Mouse (Mus musculus) forebrain, embryonic 16.5 days (tissue): ENCODE measurements around the gene Thada. TPM values are rescaled to one million over a fixed set of nuclear protein-coding genes. Genes with fewer than 3 reads are reported as not detected.

Source experiments
- ATAC-seq: fragments of 200-750 bp; cut with Nextera tagmentation; 2 replicates; pipeline ENCODE4 v1.8.0; 2017; ENCODE audit warnings: mild to moderate bottlenecking, moderate library complexity
- H3K27ac ChIP-seq: fragments of 300-500 bp; sonication (generic); 2 replicates; pipeline ENCODE4 v1.5.1; 2014; ENCODE audit warnings: low read length, control low read depth
- H3K27me3 ChIP-seq: fragments of 300-500 bp; sonication (generic); replicated peaks from 2 replicates; pipeline ENCODE4 v1.6.1; 2014; ENCODE audit warnings: low read length; ENCODE audit not compliant: control insufficient read depth, insufficient read depth
- H3K36me3 ChIP-seq: fragments of 300-500 bp; sonication (generic); 2 replicates; pipeline ENCODE4 v1.6.1; 2014; ENCODE audit not compliant: control insufficient read depth, insufficient read depth
- H3K4me1 ChIP-seq: fragments of 300-500 bp; sonication (generic); replicated peaks from 2 replicates; pipeline ENCODE4 v1.6.1; 2014; ENCODE audit warnings: low read length; ENCODE audit not compliant: control insufficient read depth, insufficient read depth
- H3K4me2 ChIP-seq: fragments of 300-500 bp; sonication (generic); 2 replicates; pipeline ENCODE4 v1.6.1; 2014; ENCODE audit warnings: mild to moderate bottlenecking, low read length, control low read depth
- H3K4me3 ChIP-seq: fragments of 300-500 bp; sonication (generic); replicated peaks from 2 replicates; pipeline ENCODE4 v1.5.1; 2014; ENCODE audit warnings: mild to moderate bottlenecking, low read length, control low read depth
- H3K9ac ChIP-seq: fragments of 300-500 bp; sonication (generic); replicated peaks from 2 replicates; pipeline ENCODE4 v1.6.1; 2014; ENCODE audit warnings: low read depth, low read length, control low read depth
- H3K9me3 ChIP-seq: fragments of 300-500 bp; sonication (generic); 2 replicates; pipeline ENCODE4 v1.6.1; 2016; ENCODE audit warnings: low read length; ENCODE audit not compliant: control insufficient read depth
- WGBS: fragments of 180-500 bp; shearing (Covaris S2); extraction: QIAGEN DNeasy Blood & Tissue Kit; methylation state at CpG from one replicate; pipeline ENCODE4 v1.1.7; 2014; 5-methylcytosine and 5-hydroxymethylcytosine counted together
- polyA plus RNA-seq: library from polyadenylated mRNA; unstranded; fragments of >200 nt; fragmentation: Nextera tagmentation; extraction: Ambion mirVana; gene quantifications from 2 replicates; pipeline ENCODE4 v1.2.1, GENCODE M21; 2015

Thada gene
- polyA plus RNA-seq, 1 experiment from 2014 or later: 6.6 TPM

- H3K9ac ChIP-seq: no peak overlapping the region
- H3K9me3 ChIP-seq: no peaks in the 10 kb centered on the region
- H3K27me3 ChIP-seq: no peaks in the 10 kb centered on the region
- no peak overlapping the region for H3K4me3 ChIP-seq
- 0 out of 2 replicates have a peak, but pooled peaks cover 2% of the 10 kb centered on the region for H3K4me1 ChIP-seq
- H3K27ac ChIP-seq: no peak overlapping the region
- no peak for ATAC-seq
- 91% methylated on average over 6 of the region's 6 CpGs for whole genome bisulfite sequencing
- H3K36me3 ChIP-seq: no peaks in the 10 kb centered on the region
- H3K4me2 ChIP-seq: no peak overlapping the region
Measured at GRCm38 (mm10) chr17:84267456-84268074, 198.4 kb downstream of the Thada start.

GRCm38 (mm10) chr17:84266161-84266948 is 199.7 kb downstream of the Thada start:
- H3K9me3 ChIP-seq: no peaks in the 10 kb centered on the region
- no peak overlapping the region for H3K4me3 ChIP-seq
- H3K4me1 ChIP-seq: no peaks in the 10 kb centered on the region
- 88% methylated on average over 3 of the region's 3 CpGs for WGBS
- H3K27ac ChIP-seq: no peak overlapping the region
- no peaks in the 10 kb centered on the region for H3K27me3 ChIP-seq
- H3K4me2 ChIP-seq: no peak overlapping the region
- H3K9ac ChIP-seq: no peak overlapping the region
- no peaks in the 10 kb centered on the region for H3K36me3 ChIP-seq
- ATAC-seq: no peak

GRCm38 (mm10) chr17:84265480-84266130 is 200.4 kb downstream of the Thada start:
- Histone ChIP-seq H3K27ac (no peak overlapping the region), H3K36me3 (no peaks in the 10 kb centered on the region), H3K9me3 (no peaks in the 10 kb centered on the region), H3K4me1 (no peaks in the 10 kb centered on the region), H3K4me3 (no peak overlapping the region), H3K9ac (no peak overlapping the region), H3K4me2 (no peak overlapping the region), H3K27me3 (no peaks in the 10 kb centered on the region)
- ATAC-seq: no peak
- WGBS: 86% methylated on average over 5 of the region's 5 CpGs

GRCm38 (mm10) chr17:84264305-84264704 is 201.7 kb downstream of the Thada start:
- Histone ChIP-seq H3K9ac (no peak overlapping the region), H3K4me3 (no peak overlapping the region), H3K36me3 (no peaks in the 10 kb centered on the region), H3K4me2 (no peak overlapping the region), H3K9me3 (no peaks in the 10 kb centered on the region), H3K27me3 (no peaks in the 10 kb centered on the region), H3K4me1 (peaks cover under 1% of the 10 kb centered on the region; the same call in 1 of the 2 replicates), H3K27ac (no peak overlapping the region)
- ATAC-seq: no peak
- WGBS: 52% methylated on average over 6 of the region's 6 CpGs

GRCm38 (mm10) chr17:84263591-84263990 is 202.4 kb downstream of the Thada start:
- Histone ChIP-seq H3K36me3 (no peaks in the 10 kb centered on the region), H3K27me3 (no peaks in the 10 kb centered on the region), H3K4me1 (peaks cover 8% of the 10 kb centered on the region), H3K4me3 (no peak overlapping the region), H3K9me3 (no peaks in the 10 kb centered on the region), H3K27ac (no peak overlapping the region), H3K9ac (no peak overlapping the region), H3K4me2 (no peak overlapping the region)
- no peak for ATAC-seq
- WGBS: 75% methylated on average over 5 of the region's 5 CpGs

GRCm38 (mm10) chr17:84262325-84262979 is 203.6 kb downstream of the Thada start:
- no peak for ATAC-seq
- Histone ChIP-seq H3K9me3 (no peaks in the 10 kb centered on the region), H3K27me3 (no peaks in the 10 kb centered on the region), H3K4me3 (no peak overlapping the region), H3K4me2 (no peak overlapping the region), H3K4me1 (peaks cover 16% of the 10 kb centered on the region), H3K36me3 (no peaks in the 10 kb centered on the region), H3K27ac (no peak overlapping the region), H3K9ac (no peak overlapping the region)
- WGBS: 89% methylated on average over 9 of the region's 9 CpGs

- no peaks in the 10 kb centered on the region for H3K9me3 ChIP-seq
- no peaks in the 10 kb centered on the region for H3K27me3 ChIP-seq
- no peak overlapping the region for H3K4me3 ChIP-seq
- no peaks in the 10 kb centered on the region for H3K36me3 ChIP-seq
- ATAC-seq: no peak
- H3K4me1 ChIP-seq: peaks cover 16% of the 10 kb centered on the region
- H3K4me2 ChIP-seq: no peak overlapping the region
- H3K27ac ChIP-seq: no peak overlapping the region
- no peak overlapping the region for H3K9ac ChIP-seq
Measured at GRCm38 (mm10) chr17:84261010-84261409, 205.0 kb downstream of the Thada start.

- Histone ChIP-seq H3K4me1 (peaks cover 16% of the 10 kb centered on the region), H3K36me3 (no peaks in the 10 kb centered on the region), H3K27me3 (no peaks in the 10 kb centered on the region), H3K9me3 (no peaks in the 10 kb centered on the region), H3K4me2 (no peak overlapping the region), H3K9ac (no peak overlapping the region), H3K27ac (no peak overlapping the region), H3K4me3 (no peak overlapping the region)
- ATAC-seq: no peak
Measured at GRCm38 (mm10) chr17:84260226-84260625, 205.8 kb downstream of the Thada start.

- 34% methylated on average over 4 of the region's 4 CpGs for WGBS
- H3K4me1 ChIP-seq: peaks cover 16% of the 10 kb centered on the region
- no peak overlapping the region for H3K9ac ChIP-seq
- H3K4me2 ChIP-seq: no peak overlapping the region
- H3K27me3 ChIP-seq: no peaks in the 10 kb centered on the region
- H3K4me3 ChIP-seq: no peak overlapping the region
- no peaks in the 10 kb centered on the region for H3K36me3 ChIP-seq
- H3K27ac ChIP-seq: peak overlapping the region; percentile 82
- ATAC-seq: peak; percentile 85
- no peaks in the 10 kb centered on the region for H3K9me3 ChIP-seq
Measured at GRCm38 (mm10) chr17:84258638-84259261, 207.3 kb downstream of the Thada start.
